Mouse (Mus musculus) thymus, adult 2 months (tissue): ENCODE measurements at regions not wholly inside any gene's neighbourhood (a gene's known extent, or its start where the extent isn't known, plus 50 kb on each side); places are given as distances from the start of the nearest gene placed in this dataset.

Experiments
- CTCF ChIP-seq: fragments of 200-500 bp; IDR thresholded peaks from 2 replicates; pipeline ENCODE4 v1.5.1; 2012; ENCODE audit warnings: mild to moderate bottlenecking, control low read depth, low read length, moderate library complexity, borderline replicate concordance; ENCODE audit not compliant: control insufficient read depth, poor library complexity, insufficient read depth; ENCODE audit errors: extremely low read depth
- POLR2A ChIP-seq: fragments of 200-500 bp; IDR thresholded peaks from 2 replicates; pipeline ENCODE4 v1.6.1; 2012; ENCODE audit warnings: mild to moderate bottlenecking, low read length, control low read depth, moderate library complexity; ENCODE audit not compliant: control insufficient read depth, poor library complexity, insufficient read depth; ENCODE audit errors: extremely low read depth

GRCm38 (mm10) chr2:57828284-57828683 lies 169.4 kb upstream of the Galnt5 start:
- no peak for TF ChIP-seq POLR2A
- no peak for TF ChIP-seq CTCF
